Mouse (Mus musculus): ENCODE results near the gene Tppp3. TPM values are rescaled to one million over a fixed set of nuclear protein-coding genes. Genes with fewer than 3 reads are reported as not detected.
A peak's percentile ranks its signal among the peaks of the same experiment; 100 is the strongest.

Tppp3 gene
- polyA plus RNA-seq, 1 experiment from 2014 or later = 256 TPM

- 92% methylated on average over 6 of the region's 6 CpGs for WGBS
Observed at GRCm38 (mm10) chr8:105514194-105514593, 42.9 kb upstream of the Tppp3 start.

GRCm38 (mm10) chr8:105509997-105510735 lies 38.8 kb upstream of the Tppp3 start:
- Histone ChIP-seq H3K9ac (ENCODE audit: low read depth, low read length) (no peak overlapping the region), H3K4me3 (ENCODE audit: low read length) (no peak overlapping the region), H3K4me1 (ENCODE audit: control insufficient read depth, insufficient read depth, low read depth, low read length) (no peaks in the 10 kb centered on the region), H3K4me2 (ENCODE audit: low read length) (no peak overlapping the region), H3K36me3 (ENCODE audit: control insufficient read depth, insufficient read depth, low read length) (no peaks in the 10 kb centered on the region), H3K9me3 (ENCODE audit: control insufficient read depth, low read length) (no peaks in the 10 kb centered on the region), H3K27ac (ENCODE audit: low read depth, low read length) (no peak overlapping the region), H3K27me3 (replicated peaks; ENCODE audit: control insufficient read depth, insufficient read depth, low read length) (no peaks in the 10 kb centered on the region)
- no peak for ATAC-seq
- 58% methylated on average over 12 of the region's 12 CpGs for WGBS

More at GRCm38 (mm10) chr8:105514194-105514593, 42.9 kb upstream of the Tppp3 start:
- Histone ChIP-seq H3K27ac (ENCODE audit: low read depth, low read length) (no peak overlapping the region), H3K27me3 (replicated peaks; ENCODE audit: control insufficient read depth, insufficient read depth, low read length) (no peaks in the 10 kb centered on the region), H3K4me1 (ENCODE audit: control insufficient read depth, insufficient read depth, low read depth, low read length) (peaks cover 9% of the 10 kb centered on the region), H3K4me3 (ENCODE audit: low read length) (no peak overlapping the region), H3K36me3 (ENCODE audit: control insufficient read depth, insufficient read depth, low read length) (no peaks in the 10 kb centered on the region), H3K9me3 (ENCODE audit: control insufficient read depth, low read length) (no peaks in the 10 kb centered on the region), H3K9ac (ENCODE audit: low read depth, low read length) (no peak overlapping the region), H3K4me2 (ENCODE audit: low read length) (no peak overlapping the region)
- ATAC-seq = no peak

- peak; percentile 78 for ATAC-seq
- Histone ChIP-seq H3K4me3 (ENCODE audit: low read length) (no peak overlapping the region), H3K36me3 (ENCODE audit: control insufficient read depth, insufficient read depth, low read length) (no peaks in the 10 kb centered on the region), H3K9me3 (ENCODE audit: control insufficient read depth, low read length) (no peaks in the 10 kb centered on the region), H3K27ac (ENCODE audit: low read depth, low read length) (no peak overlapping the region), H3K4me2 (ENCODE audit: low read length) (no peak overlapping the region), H3K9ac (ENCODE audit: low read depth, low read length) (no peak overlapping the region), H3K4me1 (ENCODE audit: control insufficient read depth, insufficient read depth, low read depth, low read length) (no peaks in the 10 kb centered on the region), H3K27me3 (replicated peaks; ENCODE audit: control insufficient read depth, insufficient read depth, low read length) (no peaks in the 10 kb centered on the region)
- WGBS = 52% methylated on average over 1 of the region's 2 CpGs
Observed at GRCm38 (mm10) chr8:105508758-105509157, 37.4 kb upstream of the Tppp3 start.

- H3K4me3 ChIP-seq (ENCODE audit: low read length) = no peak overlapping the region
- 86% methylated on average over 6 of the region's 6 CpGs for WGBS
- no peak overlapping the region for H3K27ac ChIP-seq (ENCODE audit: low read depth, low read length)
- no peaks in the 10 kb centered on the region for H3K4me1 ChIP-seq (ENCODE audit: control insufficient read depth, insufficient read depth, low read depth, low read length)
- no peak for ATAC-seq
- H3K27me3 ChIP-seq (replicated peaks; ENCODE audit: control insufficient read depth, insufficient read depth, low read length) = no peaks in the 10 kb centered on the region
- H3K9ac ChIP-seq (ENCODE audit: low read depth, low read length) = no peak overlapping the region
- no peak overlapping the region for H3K4me2 ChIP-seq (ENCODE audit: low read length)
- no peaks in the 10 kb centered on the region for H3K36me3 ChIP-seq (ENCODE audit: control insufficient read depth, insufficient read depth, low read length)
- no peaks in the 10 kb centered on the region for H3K9me3 ChIP-seq (ENCODE audit: control insufficient read depth, low read length)
Observed at GRCm38 (mm10) chr8:105506977-105507376, 35.7 kb upstream of the Tppp3 start.

GRCm38 (mm10) chr8:105504617-105505016 lies 33.3 kb upstream of the Tppp3 start:
- no peak overlapping the region for H3K9ac ChIP-seq (ENCODE audit: low read depth, low read length)
- no peaks in the 10 kb centered on the region for H3K4me1 ChIP-seq (ENCODE audit: control insufficient read depth, insufficient read depth, low read depth, low read length)
- H3K27me3 ChIP-seq (replicated peaks; ENCODE audit: control insufficient read depth, insufficient read depth, low read length) = no peaks in the 10 kb centered on the region
- H3K36me3 ChIP-seq (ENCODE audit: control insufficient read depth, insufficient read depth, low read length) = no peaks in the 10 kb centered on the region
- 88% methylated on average over 3 of the region's 3 CpGs for WGBS
- no peak overlapping the region for H3K4me2 ChIP-seq (ENCODE audit: low read length)
- H3K9me3 ChIP-seq (ENCODE audit: control insufficient read depth, low read length) = no peaks in the 10 kb centered on the region
- no peak overlapping the region for H3K4me3 ChIP-seq (ENCODE audit: low read length)
- H3K27ac ChIP-seq (ENCODE audit: low read depth, low read length) = no peak overlapping the region
- no peak for ATAC-seq

GRCm38 (mm10) chr8:105499787-105500186 lies 28.5 kb upstream of the Tppp3 start:
- Histone ChIP-seq H3K27ac (ENCODE audit: low read depth, low read length) (no peak overlapping the region), H3K36me3 (ENCODE audit: control insufficient read depth, insufficient read depth, low read length) (no peaks in the 10 kb centered on the region), H3K27me3 (replicated peaks; ENCODE audit: control insufficient read depth, insufficient read depth, low read length) (no peaks in the 10 kb centered on the region), H3K9me3 (ENCODE audit: control insufficient read depth, low read length) (no peaks in the 10 kb centered on the region), H3K4me1 (ENCODE audit: control insufficient read depth, insufficient read depth, low read depth, low read length) (peaks cover 17% of the 10 kb centered on the region), H3K4me3 (ENCODE audit: low read length) (no peak overlapping the region), H3K4me2 (ENCODE audit: low read length) (no peak overlapping the region), H3K9ac (ENCODE audit: low read depth, low read length) (no peak overlapping the region)
- no peak for ATAC-seq
- WGBS = 79% methylated on average over 12 of the region's 12 CpGs

- WGBS = under 1% methylated on average over 59 of the region's 68 CpGs
Observed at GRCm38 (mm10) chr8:105496439-105497180, 25.3 kb upstream of the Tppp3 start, which contains the start of gene Zdhhc1. Gene Zdhhc1 (minus strand): TSS chr8:105496902.

GRCm38 (mm10) chr8:105495350-105496302 lies 24.3 kb upstream of the Tppp3 start:
- H3K9ac ChIP-seq (ENCODE audit: low read depth, low read length) = peak overlapping the region; percentile 95; the same call in 1 of the 2 replicates
- H3K36me3 ChIP-seq (ENCODE audit: control insufficient read depth, insufficient read depth, low read length) = no peaks in the 10 kb centered on the region
- peaks cover 17% of the 10 kb centered on the region for H3K4me1 ChIP-seq (ENCODE audit: control insufficient read depth, insufficient read depth, low read depth, low read length)
- no peaks in the 10 kb centered on the region for H3K27me3 ChIP-seq (replicated peaks; ENCODE audit: control insufficient read depth, insufficient read depth, low read length)
- peak overlapping the region; percentile 81 for H3K4me2 ChIP-seq (ENCODE audit: low read length)
- H3K27ac ChIP-seq (ENCODE audit: low read depth, low read length) = peak overlapping the region; percentile 86
- 20% methylated on average over 17 of the region's 17 CpGs for WGBS
- peak overlapping the region; percentile 90 for H3K4me3 ChIP-seq (ENCODE audit: low read length)
- ATAC-seq = peak; percentile 3; the same call in 1 of the 2 replicates
- H3K9me3 ChIP-seq (ENCODE audit: control insufficient read depth, low read length) = no peaks in the 10 kb centered on the region

More at GRCm38 (mm10) chr8:105496439-105497180, 25.3 kb upstream of the Tppp3 start, which contains the start of gene Zdhhc1:
- peaks cover 17% of the 10 kb centered on the region for H3K4me1 ChIP-seq (ENCODE audit: control insufficient read depth, insufficient read depth, low read depth, low read length)
- peak within 1 kb of the TSS; percentile 81 for H3K4me2 ChIP-seq (ENCODE audit: low read length)
- peak; percentile 89 for ATAC-seq
- peak within 1 kb of the TSS; percentile 95 for H3K9ac ChIP-seq (ENCODE audit: low read depth, low read length)
- no peaks in the 10 kb centered on the region for H3K9me3 ChIP-seq (ENCODE audit: control insufficient read depth, low read length)
- no peaks in the 10 kb centered on the region for H3K27me3 ChIP-seq (replicated peaks; ENCODE audit: control insufficient read depth, insufficient read depth, low read length)
- peak within 1 kb of the TSS; percentile 86 for H3K27ac ChIP-seq (ENCODE audit: low read depth, low read length)
- H3K36me3 ChIP-seq (ENCODE audit: control insufficient read depth, insufficient read depth, low read length) = no peaks in the 10 kb centered on the region
- peak within 1 kb of the TSS; percentile 90 for H3K4me3 ChIP-seq (ENCODE audit: low read length)
